Mouse (Mus musculus): ENCODE results near the gene Ptar1.

GRCm38 (mm10) chr19:23779130-23779529 lies 91.9 kb downstream of the Ptar1 start:
- TF ChIP-seq CTCF (IDR thresholded peaks at IDR 0.05; ENCODE audit: extremely low read depth, insufficient read depth, insufficient read length, insufficient replicate concordance) (no peak), POLR2A (IDR thresholded peaks at IDR 0.05; ENCODE audit: low read depth, low read length) (no peak)
